Mouse (Mus musculus) activated CD4-positive, CD25-positive, alpha-beta regulatory T cell, adult 4 months (primary cell): ENCODE measurements around the gene Fbxw9. TPM values are rescaled to one million over a fixed set of nuclear protein-coding genes. Genes with fewer than 3 reads are reported as not detected.
"Not testable (repeated sequence)": the region's sequence is repeated elsewhere in the genome, so short reads cannot be mapped to it uniquely, and the experiment has no call there.

Experiments
- ATAC-seq: one replicate; pipeline ENCODE4 v1.8.0; 2017
- polyA plus RNA-seq, 2 experiments: library from polyadenylated mRNA; unstranded; fragments of 100-300 nt; shearing (Covaris generic); gene quantifications; one replicate each; pipeline ENCODE4 v1.2.1; 2017

The Fbxw9 gene
- polyA plus RNA-seq, 2 experiments from 2014 or later = 2.8 to 3.1 TPM

DNA sequence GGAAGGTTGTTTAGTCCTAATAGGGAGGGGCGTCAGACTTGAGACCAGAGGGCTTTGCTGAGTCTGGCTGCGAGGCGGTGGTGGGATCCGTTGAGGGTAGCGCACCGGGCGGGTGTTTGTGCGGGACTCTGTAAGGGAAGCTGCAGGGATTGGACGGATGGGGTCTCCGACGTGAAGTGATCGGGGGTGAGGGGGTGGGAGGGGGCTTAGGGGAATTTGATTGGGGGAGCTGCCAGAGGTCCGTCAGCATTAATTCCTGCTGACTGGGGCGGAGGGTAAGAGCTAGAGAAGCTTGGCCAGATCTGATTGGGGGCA, 22.5 kb upstream of the Fbxw9 start:
- no peak for ATAC-seq

- ATAC-seq = peak; percentile 33
Measured at GRCm38 (mm10) chr8:85037681-85038531, 21.9 kb upstream of the Fbxw9 start.

- ATAC-seq = no peak
Measured at GRCm38 (mm10) chr8:85043619-85044018, 16.2 kb upstream of the Fbxw9 start.

GRCm38 (mm10) chr8:85057367-85057766, 2.5 kb upstream of the Fbxw9 start:
- ATAC-seq = no peak

GRCm38 (mm10) chr8:85062603-85063002, 2.7 kb downstream of the Fbxw9 start:
- no peak for ATAC-seq

- no peak for ATAC-seq
Measured at GRCm38 (mm10) chr8:85065213-85065612, 5.4 kb downstream of the Fbxw9 start.

GRCm38 (mm10) chr8:85067155-85067554, 7.3 kb downstream of the Fbxw9 start:
- ATAC-seq = no peak

DNA sequence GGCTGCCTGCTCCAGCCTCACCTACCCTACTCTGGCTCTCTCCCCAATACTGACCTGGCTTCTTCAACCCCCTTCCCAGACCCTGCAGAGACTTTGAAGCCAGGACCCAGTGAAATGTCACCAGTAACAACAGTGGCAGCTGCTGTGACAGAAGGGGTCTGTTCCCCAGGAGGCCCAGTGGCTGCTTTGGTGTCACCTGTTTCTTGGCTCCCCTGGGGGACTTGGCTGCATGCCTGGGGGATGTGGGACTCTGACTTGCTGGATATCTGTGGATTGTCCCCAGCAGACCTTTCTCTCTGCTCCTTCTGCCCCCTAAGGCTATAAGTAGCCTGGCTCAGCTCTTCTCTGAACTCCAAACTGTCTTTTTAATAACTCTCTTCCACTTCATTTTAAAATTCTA, 8.1 kb downstream of the Fbxw9 start, which contains the start of gene Gm5741:
Gene Gm5741, minus strand, starts transcription at position 1 of the 400 bp plus-strand sequence.
- no peak for ATAC-seq

- ATAC-seq = no peak
Measured at GRCm38 (mm10) chr8:85071041-85071440, 11.2 kb downstream of the Fbxw9 start.

DNA sequence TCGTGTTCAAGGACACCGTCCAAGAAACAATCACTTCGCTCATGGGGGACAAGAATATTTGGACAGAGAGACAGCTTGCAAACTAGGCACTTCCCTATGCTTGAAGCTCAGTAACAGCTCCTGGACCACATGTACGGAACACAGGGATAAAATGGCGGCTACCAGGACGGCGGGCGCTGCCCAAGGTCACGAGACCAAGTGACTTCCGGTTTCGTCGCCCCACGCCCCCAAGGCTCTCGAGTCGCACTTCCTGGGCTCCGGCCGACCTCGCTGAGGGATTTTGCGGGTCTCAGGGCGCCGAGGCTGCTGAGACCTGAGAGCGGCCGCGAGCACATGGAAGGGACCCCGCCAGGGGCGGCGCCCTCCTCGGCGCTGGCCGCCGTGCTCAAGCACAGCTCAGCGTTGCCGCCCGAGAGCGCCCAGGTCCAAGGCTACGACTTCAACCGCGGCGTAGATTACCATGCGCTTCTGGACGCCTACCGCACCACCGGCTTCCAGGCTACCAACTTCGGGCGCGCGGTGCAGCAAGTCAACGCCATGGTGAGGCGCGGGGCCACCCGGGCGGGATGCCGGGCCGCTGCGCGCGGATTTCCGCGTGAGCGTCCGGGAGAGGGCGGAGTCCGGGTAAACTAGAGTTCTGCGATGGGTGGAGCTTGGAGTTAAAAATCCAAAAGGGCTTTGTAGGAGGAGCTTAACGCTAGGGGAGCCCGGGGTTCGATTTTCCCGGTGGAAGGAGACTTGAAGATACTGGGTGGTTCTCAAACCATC, 11.8 kb downstream of the Fbxw9 start, which contains the start of gene Dhps:
Gene Dhps, plus strand, starts transcription at position 244 of the 768 bp plus-strand sequence.
- ATAC-seq = peak; percentile 91

DNA sequence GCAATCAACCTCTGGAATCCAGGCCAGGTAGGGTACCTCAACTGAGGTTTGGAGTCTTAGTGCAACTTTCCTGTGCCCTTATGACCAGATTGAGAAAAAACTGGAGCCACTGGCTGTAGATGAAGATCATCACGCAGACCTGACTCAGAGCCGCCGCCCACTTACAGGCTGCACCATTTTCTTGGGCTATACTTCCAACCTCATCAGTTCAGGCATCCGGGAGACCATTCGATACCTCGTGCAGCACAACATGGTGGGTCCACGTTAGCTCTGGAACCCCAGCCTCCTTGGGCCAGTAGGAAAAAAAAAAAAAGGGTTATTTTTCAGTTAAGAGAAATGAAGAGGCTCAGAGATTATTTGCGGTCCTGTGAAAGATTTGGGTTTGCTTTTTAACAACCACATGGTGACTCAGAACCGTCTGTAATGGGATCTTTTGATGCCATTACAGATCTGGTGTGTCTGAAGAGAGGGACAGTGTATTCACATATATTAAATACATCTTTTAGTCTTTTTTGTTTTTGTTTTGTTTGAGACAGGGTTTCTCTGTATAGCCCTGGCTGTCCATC, 12.6 kb downstream of the Fbxw9 start:
- no peak for ATAC-seq

DNA sequence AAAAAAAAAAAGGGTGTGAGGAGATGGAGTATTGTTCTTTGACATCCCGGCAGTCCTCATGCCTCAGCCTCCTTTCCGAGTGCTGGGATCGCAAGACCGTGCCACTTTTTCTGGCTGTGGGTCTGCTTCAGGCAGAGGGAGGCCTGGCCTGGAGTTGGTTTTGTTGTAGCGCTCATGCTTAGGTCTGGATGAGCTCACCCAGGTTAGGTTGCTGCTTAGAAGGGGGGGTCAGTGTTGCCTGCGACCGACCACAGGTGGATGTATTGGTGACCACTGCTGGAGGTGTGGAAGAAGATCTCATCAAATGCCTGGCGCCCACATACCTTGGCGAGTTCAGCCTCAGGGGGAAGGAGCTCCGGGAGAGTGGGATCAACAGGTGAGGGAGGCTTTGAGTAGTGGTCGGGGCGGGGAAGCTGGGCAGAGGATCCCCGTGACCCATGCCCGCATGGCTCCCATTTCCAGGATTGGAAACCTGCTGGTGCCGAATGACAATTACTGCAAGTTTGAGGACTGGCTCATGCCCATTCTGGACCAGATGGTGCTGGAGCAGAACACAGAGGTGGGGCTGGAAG, 13.3 kb downstream of the Fbxw9 start:
- no peak for ATAC-seq

GRCm38 (mm10) chr8:85074167-85074566, 14.3 kb downstream of the Fbxw9 start:
- no peak for ATAC-seq

DNA sequence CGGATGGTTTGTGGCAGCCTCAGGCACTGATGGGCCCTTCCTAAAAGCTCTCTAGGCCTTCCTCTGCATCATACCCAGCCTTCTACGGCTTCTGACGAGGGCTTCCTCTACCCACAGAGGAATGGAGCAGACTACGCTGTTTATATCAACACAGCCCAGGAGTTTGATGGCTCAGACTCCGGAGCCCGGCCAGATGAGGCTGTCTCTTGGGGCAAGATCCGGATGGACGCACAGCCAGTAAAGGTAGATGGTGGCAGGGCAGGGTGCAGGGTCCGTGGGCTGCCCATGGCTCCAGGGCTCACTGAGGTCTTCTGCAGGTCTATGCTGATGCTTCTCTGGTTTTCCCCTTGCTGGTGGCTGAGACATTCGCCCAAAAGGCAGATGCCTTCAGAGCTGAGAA, 14.8 kb downstream of the Fbxw9 start:
- no peak for ATAC-seq

GRCm38 (mm10) chr8:85076001-85076400, 16.1 kb downstream of the Fbxw9 start:
- no peak for ATAC-seq

DNA sequence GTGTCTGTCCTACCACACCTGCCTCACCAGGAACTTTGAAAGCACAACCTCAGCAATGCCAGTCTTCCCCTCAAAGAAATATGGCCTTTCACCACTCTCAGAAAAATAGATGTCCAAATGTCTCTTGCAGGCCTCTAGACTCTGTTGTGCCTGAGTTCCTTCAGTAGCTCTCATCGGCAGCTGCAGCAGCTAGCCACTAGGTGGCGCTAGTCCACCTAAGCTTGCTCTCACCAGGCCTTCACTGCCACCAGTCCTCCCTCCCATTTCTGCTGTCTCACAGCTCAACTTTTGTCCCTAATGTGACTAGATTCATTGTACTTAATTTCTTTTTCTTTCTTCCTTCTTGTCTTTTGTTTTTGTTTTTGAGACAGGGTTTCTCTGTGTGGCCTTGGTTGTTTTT, 17.1 kb downstream of the Fbxw9 start:
- ATAC-seq = peak; percentile 66

GRCm38 (mm10) chr8:85080214-85080531, 20.3 kb downstream of the Fbxw9 start:
- no peak for ATAC-seq

DNA sequence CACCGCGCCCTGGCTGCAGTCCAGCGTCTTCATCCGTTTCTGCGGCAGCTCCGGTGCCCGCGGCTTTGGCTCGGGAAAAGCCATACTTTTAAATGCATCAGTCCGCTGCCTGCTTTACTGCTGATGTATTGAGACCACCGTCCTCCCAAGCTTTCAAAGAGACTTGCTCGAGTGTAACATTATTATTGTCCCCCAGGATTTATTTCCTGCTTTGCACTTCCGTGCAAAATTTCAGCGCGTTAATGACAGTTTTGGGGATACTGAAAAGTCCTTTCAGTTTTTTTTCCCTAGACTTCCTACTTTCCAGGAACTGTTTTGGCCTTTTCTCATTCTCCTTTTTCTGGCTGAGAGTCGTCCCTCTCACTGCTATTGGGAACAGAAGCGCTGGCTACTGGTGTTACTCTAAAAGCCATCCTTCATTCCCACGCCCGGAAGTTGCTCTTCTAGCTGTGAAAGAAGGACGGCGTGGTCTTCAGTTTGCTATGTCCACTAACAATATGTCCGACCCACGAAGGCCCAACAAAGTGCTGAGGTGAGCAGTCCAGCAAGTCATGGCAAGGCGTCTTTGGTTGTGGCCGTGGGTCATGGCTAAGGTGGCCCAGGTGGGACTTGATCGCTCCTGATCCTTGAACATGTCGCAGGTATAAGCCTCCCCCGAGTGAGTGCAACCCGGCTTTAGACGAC, 20.8 kb downstream of the Fbxw9 start, which contains the start of gene Wdr83os:
Gene Wdr83os, plus strand, starts transcription at position 209 of the 684 bp plus-strand sequence.
- ATAC-seq = peak; percentile 7

DNA sequence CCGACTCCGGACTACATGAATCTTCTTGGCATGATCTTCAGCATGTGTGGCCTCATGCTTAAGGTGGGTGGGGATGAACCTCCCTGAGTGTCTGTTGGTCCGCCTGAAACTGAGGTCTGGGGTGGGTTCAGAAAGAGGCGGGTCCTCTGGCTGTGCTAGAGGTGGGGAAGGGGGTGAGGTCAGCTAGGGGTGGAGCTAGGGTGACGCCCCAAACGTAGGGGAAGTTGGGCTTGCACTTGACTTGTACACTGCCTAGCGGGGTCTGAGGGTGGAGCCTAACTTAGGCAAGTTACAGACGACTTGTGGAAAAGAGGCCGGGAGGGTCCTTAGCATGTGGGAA, 21.3 kb downstream of the Fbxw9 start, which contains the start of gene Wdr83:
Gene Wdr83, minus strand, starts transcription at position 91 of the 340 bp plus-strand sequence.
- peak; percentile 20 for ATAC-seq

GRCm38 (mm10) chr8:85082169-85082568, 22.3 kb downstream of the Fbxw9 start:
- ATAC-seq = not testable (repeated sequence)

DNA sequence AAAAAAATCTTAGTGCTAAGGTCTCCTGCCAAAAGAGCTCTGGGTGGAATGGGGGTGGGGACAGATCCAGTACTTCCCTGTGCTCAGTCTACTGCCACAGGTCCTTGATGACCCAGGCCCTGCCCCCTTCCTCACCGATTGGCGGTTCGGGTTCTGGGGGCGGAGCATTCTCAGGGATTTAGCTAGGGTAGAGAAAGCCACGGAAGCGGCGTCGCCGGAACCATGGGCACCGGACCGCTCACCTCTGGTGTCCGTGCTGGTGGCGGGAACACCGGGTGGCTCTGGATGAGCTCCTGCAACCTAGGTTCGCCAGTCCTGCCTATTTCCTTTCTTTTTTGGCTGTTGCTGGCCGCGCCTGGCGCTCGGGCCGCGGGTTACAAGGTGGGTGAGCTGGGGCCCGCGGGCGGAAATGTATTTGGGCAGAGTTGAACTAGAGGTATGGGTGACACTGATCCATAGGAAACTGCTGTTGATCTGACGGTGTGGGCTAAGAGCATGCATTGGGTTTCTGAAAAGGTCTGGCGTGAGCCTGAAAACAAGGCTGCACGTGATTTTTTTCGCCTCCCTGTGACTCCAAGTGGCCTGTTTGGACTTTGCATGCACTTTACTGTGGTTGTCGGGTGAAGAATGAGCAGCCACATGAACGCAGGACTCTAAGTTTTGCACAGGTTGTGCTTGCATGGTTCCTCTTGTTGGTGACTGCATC, 23.4 kb downstream of the Fbxw9 start, which contains the start of gene Man2b1:
Gene Man2b1, plus strand, starts transcription at position 163 of the 706 bp plus-strand sequence.
- ATAC-seq = peak; percentile 88

DNA sequence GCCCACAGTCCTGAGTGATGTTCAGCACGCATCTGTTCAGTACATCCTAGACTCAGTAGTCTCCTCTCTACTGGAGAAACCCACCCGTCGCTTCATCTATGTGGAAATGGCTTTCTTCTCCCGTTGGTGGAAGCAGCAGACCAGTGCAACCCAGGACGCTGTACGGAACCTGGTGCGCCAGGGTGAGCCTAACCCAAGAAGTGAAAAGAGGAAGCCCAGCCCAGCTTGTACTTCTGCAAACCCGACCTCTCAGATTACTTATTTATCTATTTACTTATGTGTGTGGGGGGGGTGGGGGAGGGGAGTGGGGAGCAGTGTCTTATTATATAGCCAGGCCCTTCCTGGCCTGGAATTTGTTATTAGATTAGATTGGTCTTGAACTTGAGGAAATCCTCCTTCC, 24.8 kb downstream of the Fbxw9 start:
- no peak for ATAC-seq
